Mouse (Mus musculus): ENCODE measurements around the gene Bgn. TPM values are rescaled to one million over a fixed set of nuclear protein-coding genes. Genes with fewer than 3 reads are reported as not detected.

Gene Bgn
- polyA plus RNA-seq, 1 experiment from 2014 or later = 176 TPM

- no peaks in the 10 kb centered on the region; the same call in 1 of the 2 replicates for H3K4me1 ChIP-seq (ENCODE audit: insufficient read depth, low read depth, low read length)
- H3K9ac ChIP-seq (replicated peaks; ENCODE audit: low read depth) = no peak overlapping the region
- H3K9me3 ChIP-seq (ENCODE audit: low read length) = no peaks in the 10 kb centered on the region
- ATAC-seq (peak; percentile 13; the same call in 1 of the 2 replicates), DNase-seq (ENCODE audit: low spot score) (peak; percentile 47)
- TF ChIP-seq EP300 (IDR thresholded peaks at IDR 0.05) (no peak), CTCF (IDR thresholded peaks at IDR 0.05) (no peak)
- H3K4me3 ChIP-seq (ENCODE audit: low read depth, low read length) = no peak overlapping the region
- H3K27me3 ChIP-seq (replicated peaks; ENCODE audit: insufficient read depth, low read length) = no peaks in the 10 kb centered on the region
- WGBS = 23% methylated on average over 2 of the region's 4 CpGs
- H3K27ac ChIP-seq (ENCODE audit: low read length) = peak overlapping the region; percentile 47; the same call in 1 of the 2 replicates
- H3K36me3 ChIP-seq (ENCODE audit: insufficient read depth, low read length) = no peaks in the 10 kb centered on the region
- peak overlapping the region; percentile 49; the same call in 1 of the 2 replicates for H3K4me2 ChIP-seq (replicated peaks; ENCODE audit: low read depth, low read length)
These were observed 539 bp upstream of the Bgn start for GRCm38 (mm10) chrX:73482643-73483483.

- H3K27ac ChIP-seq (ENCODE audit: low read length) = peak overlapping the region; percentile 72
- no peaks in the 10 kb centered on the region for H3K9me3 ChIP-seq (ENCODE audit: low read length)
- H3K4me2 ChIP-seq (replicated peaks; ENCODE audit: low read depth, low read length) = peak overlapping the region; percentile 49
- H3K9ac ChIP-seq (replicated peaks; ENCODE audit: low read depth) = peak overlapping the region; percentile 36
- DNase-seq (ENCODE audit: low spot score) = no peak
- no peak; the same call in 1 of the 2 replicates for ATAC-seq
- 55% methylated on average over 1 of the region's 1 CpGs for WGBS
- no peaks in the 10 kb centered on the region; the same call in 1 of the 2 replicates for H3K4me1 ChIP-seq (ENCODE audit: insufficient read depth, low read depth, low read length)
- H3K27me3 ChIP-seq (replicated peaks; ENCODE audit: insufficient read depth, low read length) = no peaks in the 10 kb centered on the region
- H3K36me3 ChIP-seq (ENCODE audit: insufficient read depth, low read length) = no peaks in the 10 kb centered on the region
- H3K4me3 ChIP-seq (ENCODE audit: low read depth, low read length) = peak overlapping the region; percentile 32
- TF ChIP-seq EP300 (IDR thresholded peaks at IDR 0.05) (no peak), CTCF (IDR thresholded peaks at IDR 0.05) (no peak)
These were observed 674 bp downstream of the Bgn start for GRCm38 (mm10) chrX:73484076-73484475.

GRCm38 (mm10) chrX:73484870-73485269, 1.5 kb downstream of the Bgn start:
- peak overlapping the region; percentile 32 for H3K4me3 ChIP-seq (ENCODE audit: low read depth, low read length)
- no peaks in the 10 kb centered on the region for H3K36me3 ChIP-seq (ENCODE audit: insufficient read depth, low read length)
- peak overlapping the region; percentile 72; the same call in 1 of the 2 replicates for H3K27ac ChIP-seq (ENCODE audit: low read length)
- DNase-seq (ENCODE audit: low spot score) (peak; percentile 27), ATAC-seq (no peak)
- no peaks in the 10 kb centered on the region for H3K27me3 ChIP-seq (replicated peaks; ENCODE audit: insufficient read depth, low read length)
- H3K4me1 ChIP-seq (ENCODE audit: insufficient read depth, low read depth, low read length) = no peaks in the 10 kb centered on the region; the same call in 1 of the 2 replicates
- no peaks in the 10 kb centered on the region for H3K9me3 ChIP-seq (ENCODE audit: low read length)
- 69% methylated on average over 4 of the region's 4 CpGs for WGBS
- H3K9ac ChIP-seq (replicated peaks; ENCODE audit: low read depth) = no peak overlapping the region
- TF ChIP-seq CTCF (IDR thresholded peaks at IDR 0.05) (no peak), EP300 (IDR thresholded peaks at IDR 0.05) (no peak)
- peak overlapping the region; percentile 49 for H3K4me2 ChIP-seq (replicated peaks; ENCODE audit: low read depth, low read length)

- Histone ChIP-seq H3K36me3 (ENCODE audit: insufficient read depth, low read length) (no peaks in the 10 kb centered on the region), H3K9me3 (ENCODE audit: low read length) (no peaks in the 10 kb centered on the region), H3K4me1 (ENCODE audit: insufficient read depth, low read depth, low read length) (no peaks in the 10 kb centered on the region; the same call in 1 of the 2 replicates), H3K9ac (replicated peaks; ENCODE audit: low read depth) (no peak overlapping the region), H3K4me3 (ENCODE audit: low read depth, low read length) (no peak overlapping the region), H3K27ac (ENCODE audit: low read length) (no peak overlapping the region), H3K27me3 (replicated peaks; ENCODE audit: insufficient read depth, low read length) (no peaks in the 10 kb centered on the region), H3K4me2 (replicated peaks; ENCODE audit: low read depth, low read length) (peak overlapping the region; percentile 22)
- WGBS = 57% methylated on average over 5 of the region's 5 CpGs
- TF ChIP-seq CTCF (IDR thresholded peaks at IDR 0.05) (no peak), EP300 (IDR thresholded peaks at IDR 0.05) (no peak)
- no peak for ATAC-seq
- DNase-seq (ENCODE audit: low spot score) = no peak
These were observed 3.5 kb downstream of the Bgn start for GRCm38 (mm10) chrX:73486920-73487319.

GRCm38 (mm10) chrX:73490186-73490585, 6.8 kb downstream of the Bgn start:
- H3K27ac ChIP-seq (ENCODE audit: low read length) = no peak overlapping the region
- no peak for DNase-seq (ENCODE audit: low spot score)
- TF ChIP-seq CTCF (IDR thresholded peaks at IDR 0.05) = no peak
- TF ChIP-seq EP300 (IDR thresholded peaks at IDR 0.05) = no peak
- no peaks in the 10 kb centered on the region for H3K9me3 ChIP-seq (ENCODE audit: low read length)
- H3K36me3 ChIP-seq (ENCODE audit: insufficient read depth, low read length) = no peaks in the 10 kb centered on the region
- no peak overlapping the region for H3K4me3 ChIP-seq (ENCODE audit: low read depth, low read length)
- H3K27me3 ChIP-seq (replicated peaks; ENCODE audit: insufficient read depth, low read length) = no peaks in the 10 kb centered on the region
- no peaks in the 10 kb centered on the region; the same call in 1 of the 2 replicates for H3K4me1 ChIP-seq (ENCODE audit: insufficient read depth, low read depth, low read length)
- no peak for ATAC-seq
- WGBS = 53% methylated on average over 4 of the region's 4 CpGs
- H3K9ac ChIP-seq (replicated peaks; ENCODE audit: low read depth) = no peak overlapping the region
- H3K4me2 ChIP-seq (replicated peaks; ENCODE audit: low read depth, low read length) = no peak overlapping the region

GRCm38 (mm10) chrX:73490804-73491203, 7.4 kb downstream of the Bgn start:
- 45% methylated on average over 3 of the region's 3 CpGs for WGBS
- Histone ChIP-seq H3K4me3 (ENCODE audit: low read depth, low read length) (no peak overlapping the region), H3K36me3 (ENCODE audit: insufficient read depth, low read length) (no peaks in the 10 kb centered on the region), H3K4me2 (replicated peaks; ENCODE audit: low read depth, low read length) (no peak overlapping the region), H3K9me3 (ENCODE audit: low read length) (no peaks in the 10 kb centered on the region), H3K9ac (replicated peaks; ENCODE audit: low read depth) (no peak overlapping the region), H3K4me1 (ENCODE audit: insufficient read depth, low read depth, low read length) (no peaks in the 10 kb centered on the region; the same call in 1 of the 2 replicates), H3K27ac (ENCODE audit: low read length) (no peak overlapping the region), H3K27me3 (replicated peaks; ENCODE audit: insufficient read depth, low read length) (no peaks in the 10 kb centered on the region)
- TF ChIP-seq CTCF (IDR thresholded peaks at IDR 0.05) (peak; percentile 56), EP300 (IDR thresholded peaks at IDR 0.05) (no peak)
- DNase-seq (ENCODE audit: low spot score) (peak; percentile 35), ATAC-seq (peak; percentile 84)
